Mouse (Mus musculus): ENCODE data around the gene Dock2.

GRCm38 (mm10) chr11:34771221-34771986, 12.3 kb downstream of the Dock2 start:
- TF ChIP-seq POLR2A (IDR thresholded peaks at IDR 0.05; ENCODE audit: insufficient read depth, low read length) (no peak), CTCF (IDR thresholded peaks at IDR 0.05; ENCODE audit: low read depth, low read length) (no peak), EP300 (IDR thresholded peaks at IDR 0.05; ENCODE audit: insufficient read depth, low read depth, low read length) (no peak)
